Comparison of ENCODE assay signal across 8 mouse cellular contexts in genomic region chr4:117188969-117189368, GRCm38 (mm10). TPM values are rescaled to one million over a fixed set of nuclear protein-coding genes. Genes with fewer than 3 reads are reported as not detected.
DNase-seq lines count a peak whose midpoint lies in the region; ATAC-seq and TF ChIP-seq lines count a peak whose summit lies in the region.

No protein-coding gene starts in this region.

- H3K36me3 ChIP-seq in kidney, embryonic 14.5 days (ENCODE audit: control insufficient read depth, insufficient read depth, low read length) = no peaks in the 10 kb centered on the region
- no peaks in the 10 kb centered on the region for H3K36me3 ChIP-seq in hindbrain, embryonic 13.5 days
- H3K36me3 ChIP-seq in midbrain, embryonic 13.5 days = no peaks in the 10 kb centered on the region

- TF ChIP-seq POLR2A in bone marrow, adult 2 months (IDR thresholded peaks at IDR 0.05; ENCODE audit: borderline replicate concordance, control insufficient read depth, low read depth, low read length) = no peak

- TF ChIP-seq CTCF in bone marrow, adult 2 months (IDR thresholded peaks at IDR 0.05; ENCODE audit: control insufficient read depth, insufficient read depth, low read length) = no peak

- peak overlapping the region; percentile 58 for H3K9ac ChIP-seq in kidney, embryonic 14.5 days (ENCODE audit: low read depth, low read length)
- H3K9ac ChIP-seq in hindbrain, embryonic 13.5 days = peak overlapping the region; percentile 51; the same call in 1 of the 2 replicates
- H3K9ac ChIP-seq in midbrain, embryonic 13.5 days (replicated peaks) = no peak overlapping the region

- peak overlapping the region; percentile 39 for H3K4me3 ChIP-seq in kidney, embryonic 14.5 days (ENCODE audit: low read length)
- H3K4me3 ChIP-seq in bone marrow, adult 2 months (replicated peaks; ENCODE audit: control insufficient read depth, low read depth, low read length) = peak overlapping the region; percentile 73
- H3K4me3 ChIP-seq in hindbrain, embryonic 13.5 days = peak overlapping the region; percentile 28; the same call in 1 of the 2 replicates
- peak overlapping the region; percentile 22 for H3K4me3 ChIP-seq in midbrain, embryonic 13.5 days (replicated peaks)

- 59% methylated on average over 3 of the region's 3 CpGs for WGBS in kidney, embryonic 14.5 days
- 45% methylated on average over 3 of the region's 3 CpGs for WGBS in bone marrow, adult 2 months
- 60% methylated on average over 3 of the region's 3 CpGs for WGBS in hindbrain, embryonic 13.5 days
- 51% methylated on average over 3 of the region's 3 CpGs for WGBS in midbrain, embryonic 13.5 days

- H3K4me2 ChIP-seq in kidney, embryonic 14.5 days (replicated peaks; ENCODE audit: low read depth, low read length) = peak overlapping the region; percentile 43
- H3K4me2 ChIP-seq in hindbrain, embryonic 13.5 days = peak overlapping the region; percentile 40
- H3K4me2 ChIP-seq in midbrain, embryonic 13.5 days (replicated peaks) = peak overlapping the region; percentile 32

- ATAC-seq in kidney, embryonic 14.5 days (ENCODE audit: low FRiP score, low TSS enrichment) = 0 out of 2 replicates have a peak, but pooled peaks have one; percentile 3
- ATAC-seq in hindbrain, embryonic 13.5 days (ENCODE audit: low FRiP score) = no peak
- ATAC-seq in midbrain, embryonic 13.5 days = no peak; the same call in 1 of the 2 replicates

- DNase-seq in kidney, postnatal 36 days = no peak
- DNase-seq in cerebellum, postnatal 14 days = no peak
- no peak for DNase-seq in right cerebral cortex, postnatal 36 days (ENCODE audit: low spot score in 2 of 2)
- DNase-seq in ovary, postnatal 36 days (ENCODE audit: low spot score) = no peak

- no peaks in the 10 kb centered on the region for H3K9me3 ChIP-seq in kidney, embryonic 14.5 days (ENCODE audit: control insufficient read depth, low read length)
- H3K9me3 ChIP-seq in hindbrain, embryonic 13.5 days = no peaks in the 10 kb centered on the region
- no peaks in the 10 kb centered on the region for H3K9me3 ChIP-seq in midbrain, embryonic 13.5 days

- H3K27me3 ChIP-seq in kidney, embryonic 14.5 days (ENCODE audit: control insufficient read depth, insufficient read depth, low read length) = no peaks in the 10 kb centered on the region
- H3K27me3 ChIP-seq in hindbrain, embryonic 13.5 days = no peaks in the 10 kb centered on the region
- peaks cover 4% of the 10 kb centered on the region; the same call in 1 of the 2 replicates for H3K27me3 ChIP-seq in midbrain, embryonic 13.5 days

- H3K4me1 ChIP-seq in kidney, embryonic 14.5 days (ENCODE audit: control insufficient read depth, insufficient read depth, low read length) = no peaks in the 10 kb centered on the region
- peaks cover 1% of the 10 kb centered on the region; the same call in 1 of the 2 replicates for H3K4me1 ChIP-seq in bone marrow, adult 2 months (ENCODE audit: control insufficient read depth, insufficient read depth, low read length)
- peaks cover 5% of the 10 kb centered on the region; the same call in 1 of the 2 replicates for H3K4me1 ChIP-seq in hindbrain, embryonic 13.5 days (replicated peaks)
- 0 out of 2 replicates have a peak, but pooled peaks cover 5% of the 10 kb centered on the region for H3K4me1 ChIP-seq in midbrain, embryonic 13.5 days (replicated peaks)

- peak overlapping the region; percentile 62; the same call in 1 of the 2 replicates for H3K27ac ChIP-seq in kidney, embryonic 14.5 days (ENCODE audit: low read depth, low read length)
- peak overlapping the region; percentile 68; the same call in 1 of the 2 replicates for H3K27ac ChIP-seq in bone marrow, adult 2 months (ENCODE audit: control insufficient read depth, insufficient read depth, low read depth, low read length, poor library complexity)
- H3K27ac ChIP-seq in hindbrain, embryonic 13.5 days = no peak overlapping the region
- no peak overlapping the region for H3K27ac ChIP-seq in midbrain, embryonic 13.5 days

RNA-seq across cellular contexts. Expression of gene Kif2c, which starts 6.5 kb away (rescaled TPM):
- 63.8 and 74.6 TPM in 2 replicates for polyA plus RNA-seq in kidney, embryonic 14.5 days (2014; fragmentation: Nextera tagmentation; extraction: Ambion mirVana)
- 18.5 and 33.6 TPM in 2 replicates for polyA plus RNA-seq in bone marrow, adult 2 months (2011; ENCODE audit: insufficient read depth, insufficient read length, low replicate concordance, missing spikeins)
- 14.6 and 16.5 TPM in 2 replicates for polyA plus RNA-seq in hindbrain, embryonic 13.5 days (2015; fragmentation: Nextera tagmentation; extraction: Ambion mirVana)
- 29.1 and 29.2 TPM in 2 replicates for polyA plus RNA-seq in midbrain, embryonic 13.5 days (2015; fragmentation: Nextera tagmentation; extraction: Ambion mirVana)

RNA-seq across cellular contexts. Expression of gene Rps8, which starts 32.9 kb away (rescaled TPM):
- 1,419 and 1,934 TPM in 2 replicates for polyA plus RNA-seq in kidney, embryonic 14.5 days (2014; fragmentation: Nextera tagmentation; extraction: Ambion mirVana)
- 2,334 and 3,425 TPM in 2 replicates for polyA plus RNA-seq in bone marrow, adult 2 months (2011; ENCODE audit: insufficient read depth, insufficient read length, low replicate concordance, missing spikeins)
- 576 and 608 TPM in 2 replicates for polyA plus RNA-seq in hindbrain, embryonic 13.5 days (2015; fragmentation: Nextera tagmentation; extraction: Ambion mirVana)
- polyA plus RNA-seq in midbrain, embryonic 13.5 days (2015; fragmentation: Nextera tagmentation; extraction: Ambion mirVana) = 558 and 623 TPM in 2 replicates

RNA-seq across cellular contexts. Expression of gene Plk3, which starts 55.2 kb away (rescaled TPM):
- polyA plus RNA-seq in kidney, embryonic 14.5 days (2014; fragmentation: Nextera tagmentation; extraction: Ambion mirVana) = 2.4 and 2.9 TPM in 2 replicates
- 3.1 and 7.8 TPM in 2 replicates for polyA plus RNA-seq in bone marrow, adult 2 months (2011; ENCODE audit: insufficient read depth, insufficient read length, low replicate concordance, missing spikeins)
- polyA plus RNA-seq in hindbrain, embryonic 13.5 days (2015; fragmentation: Nextera tagmentation; extraction: Ambion mirVana) = 16.2 and 16.6 TPM in 2 replicates
- polyA plus RNA-seq in midbrain, embryonic 13.5 days (2015; fragmentation: Nextera tagmentation; extraction: Ambion mirVana) = 18.6 and 19.3 TPM in 2 replicates

Comparison
In these comparisons a context has a peak if more than half of its experiments do, and no peak if none do; other contexts are left out.
1. H3K27ac ChIP-seq: peak in kidney, embryonic 14.5 days (single experiment) and bone marrow, adult 2 months (single experiment); none in hindbrain, embryonic 13.5 days (single experiment) and midbrain, embryonic 13.5 days (single experiment).
2. H3K4me3 ChIP-seq: peak in every context shown above with its lines; median percentile 73 in bone marrow, adult 2 months; 39 in kidney, embryonic 14.5 days; 28 in hindbrain, embryonic 13.5 days; 22 in midbrain, embryonic 13.5 days.
3. Peak in every context shown above with its lines, with median percentiles within 50 percentile points of each other: H3K4me2 ChIP-seq.